Mouse (Mus musculus): Measurements from ENCODE around the gene Gm21970.

Gm21970 gene

GRCm38 (mm10) chr16:91373473-91374252, 17.9 kb upstream of the Gm21970 start:
- DNase-seq = no peak

GRCm38 (mm10) chr16:91374253-91374634, 17.3 kb upstream of the Gm21970 start:
- no peak for DNase-seq

DNA sequence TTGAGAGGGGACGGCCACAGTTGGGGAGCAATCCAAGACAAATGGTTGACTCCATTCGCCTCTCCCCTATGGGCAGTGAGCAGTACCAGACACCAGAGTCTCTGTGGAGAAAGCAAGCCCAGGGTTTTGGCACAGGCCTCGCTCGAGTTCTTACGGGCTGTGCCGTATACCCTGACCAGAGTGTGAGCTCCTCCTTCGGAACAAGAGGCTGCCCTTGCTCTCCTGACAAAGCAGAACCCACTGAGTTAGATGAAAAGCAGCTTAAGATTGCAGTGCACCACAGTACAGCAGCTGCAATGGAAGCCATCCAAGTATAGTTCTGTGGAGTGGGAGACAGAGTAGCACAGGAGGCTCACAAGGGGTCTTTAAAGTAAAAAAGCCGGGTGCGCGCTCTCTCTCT, 14.8 kb upstream of the Gm21970 start:
- DNase-seq = no peak

DNA sequence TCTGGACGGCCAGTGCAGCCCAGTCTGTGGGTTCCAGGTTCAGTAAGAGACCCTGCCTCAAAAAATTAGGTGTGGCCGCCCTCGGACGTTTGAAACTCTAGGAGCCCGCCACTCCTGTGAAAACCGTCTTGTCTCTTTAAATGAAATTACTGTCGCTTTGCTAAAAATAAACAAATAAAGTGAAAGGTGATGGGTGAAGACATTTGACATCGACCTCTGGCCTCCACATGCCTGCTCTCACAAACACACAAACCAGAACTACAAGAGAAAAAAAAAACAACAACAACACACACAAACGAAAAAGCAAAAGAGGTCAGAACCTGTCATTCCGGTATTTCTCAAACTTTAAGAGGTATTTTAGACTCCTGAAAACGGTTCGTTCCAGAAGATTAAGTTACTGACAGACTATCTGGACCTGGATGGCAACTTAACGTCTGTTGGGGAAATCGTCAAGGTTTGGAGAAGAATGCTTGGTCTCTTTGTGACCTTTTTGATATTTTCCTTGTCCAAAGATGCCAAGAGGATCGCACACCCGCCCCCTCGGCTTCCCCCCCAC, 13.0 kb upstream of the Gm21970 start:
- peak in 1 of 2 experiments; percentile 16 for DNase-seq

DNA sequence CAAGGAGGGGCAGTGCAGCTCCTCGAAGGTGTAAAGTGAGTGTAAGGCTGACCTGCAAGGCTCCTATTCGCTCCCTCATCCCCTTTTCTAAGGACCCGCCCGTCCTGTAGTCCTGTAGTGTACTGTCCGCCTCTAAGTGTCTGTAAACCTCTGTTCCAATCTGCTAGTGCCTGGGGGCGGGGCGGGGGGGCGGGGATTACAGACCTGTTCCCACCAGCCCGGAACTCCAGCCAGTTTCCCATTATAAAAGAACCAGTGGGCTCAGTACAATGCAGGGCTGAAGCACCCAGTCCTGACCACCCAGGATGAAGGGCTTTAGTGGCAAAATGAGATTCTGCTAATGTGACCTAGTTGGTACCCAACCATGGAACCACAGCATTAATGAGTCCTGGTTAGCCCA, 12.5 kb upstream of the Gm21970 start:
- peak; percentile 16 to 40 for DNase-seq

GRCm38 (mm10) chr16:91379412-91379811, 12.1 kb upstream of the Gm21970 start:
- DNase-seq = no peak

DNA sequence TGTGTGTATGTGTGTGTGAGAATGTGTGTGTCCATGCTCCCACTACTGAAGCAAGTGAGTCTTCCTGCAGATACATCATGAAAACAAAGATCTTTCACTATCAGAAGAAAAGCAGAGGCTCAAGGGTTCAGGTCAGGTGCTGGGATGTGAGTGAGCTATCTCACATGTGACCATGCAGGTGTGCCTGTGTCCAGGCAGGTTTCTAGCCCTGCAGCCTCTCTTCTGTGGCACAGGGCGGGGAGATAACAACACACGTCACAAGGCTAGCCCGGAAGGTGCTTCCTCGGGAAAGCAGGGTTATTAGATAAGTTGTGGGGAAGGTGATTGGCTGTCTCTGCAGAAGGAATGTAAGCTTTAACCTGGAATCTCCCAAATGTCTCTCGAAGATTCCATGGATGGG, 11.4 kb upstream of the Gm21970 start:
- no peak for DNase-seq

DNA sequence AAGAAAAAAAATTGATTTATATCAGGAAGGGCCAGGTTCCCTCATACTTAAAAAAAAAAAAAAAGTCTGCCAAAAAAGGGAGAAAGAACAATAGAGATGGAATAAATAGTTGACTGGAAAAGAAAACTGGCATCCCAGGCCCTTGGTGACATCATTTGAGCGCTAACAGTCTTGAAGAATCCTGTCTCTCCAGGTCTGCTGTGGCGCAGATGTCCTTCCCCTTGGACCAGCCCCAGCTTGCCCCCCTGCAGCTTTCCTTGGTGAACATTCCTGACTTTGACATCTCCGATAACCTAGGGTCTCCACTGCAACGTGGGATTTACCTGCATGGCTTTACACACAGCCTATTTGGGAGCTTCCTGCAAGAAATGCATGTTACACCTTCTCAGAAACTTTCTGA, 9.9 kb upstream of the Gm21970 start:
- DNase-seq = no peak

DNA sequence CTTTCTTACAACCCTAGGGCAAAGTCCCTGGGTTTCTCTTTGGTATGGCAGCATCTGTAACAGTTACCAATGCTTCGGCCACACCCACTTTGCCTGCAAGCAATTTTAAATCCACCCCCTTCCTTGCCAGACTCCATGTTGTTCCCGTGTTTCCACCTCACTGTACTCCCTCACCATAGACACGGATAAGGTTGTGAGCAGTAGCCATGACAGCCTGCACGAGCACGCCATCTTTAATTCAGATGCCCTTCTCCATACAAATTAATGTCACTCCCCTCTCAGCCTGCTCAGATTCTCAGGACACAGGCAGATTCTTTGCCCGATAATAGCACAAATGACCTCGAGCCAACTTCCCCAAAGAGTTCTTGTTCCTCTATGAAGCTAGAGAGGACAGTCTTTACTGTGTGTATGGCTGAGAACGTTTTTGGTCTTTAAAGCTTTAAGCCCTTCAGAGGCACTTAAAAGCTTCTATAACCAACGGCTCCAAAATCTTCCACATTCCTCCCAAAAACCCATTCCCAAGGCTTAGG, 9.2 kb upstream of the Gm21970 start:
- DNase-seq = no peak

GRCm38 (mm10) chr16:91384221-91384620, 7.3 kb upstream of the Gm21970 start:
- DNase-seq = no peak

DNA sequence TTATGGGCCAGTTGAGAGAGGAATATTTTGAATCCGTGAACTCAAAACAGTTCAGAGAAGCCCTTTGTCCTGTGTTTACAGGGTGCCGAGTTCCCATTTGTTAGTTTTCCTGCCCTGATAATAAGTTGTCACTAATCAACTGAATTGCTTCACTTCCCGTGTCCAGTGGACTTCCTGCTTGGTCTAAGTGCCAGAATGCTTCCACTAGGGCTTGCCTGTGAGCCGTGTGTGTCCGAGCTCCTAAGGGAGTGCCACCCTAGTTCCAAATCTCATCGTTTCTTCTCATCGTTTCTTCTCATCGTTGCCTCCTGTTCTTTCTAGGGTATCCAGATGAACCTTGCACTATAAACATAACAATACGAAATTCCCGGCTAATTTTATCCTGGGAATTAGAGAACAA, 5.9 kb upstream of the Gm21970 start:
- peak in 1 of 2 experiments; percentile 50 for DNase-seq

DNA sequence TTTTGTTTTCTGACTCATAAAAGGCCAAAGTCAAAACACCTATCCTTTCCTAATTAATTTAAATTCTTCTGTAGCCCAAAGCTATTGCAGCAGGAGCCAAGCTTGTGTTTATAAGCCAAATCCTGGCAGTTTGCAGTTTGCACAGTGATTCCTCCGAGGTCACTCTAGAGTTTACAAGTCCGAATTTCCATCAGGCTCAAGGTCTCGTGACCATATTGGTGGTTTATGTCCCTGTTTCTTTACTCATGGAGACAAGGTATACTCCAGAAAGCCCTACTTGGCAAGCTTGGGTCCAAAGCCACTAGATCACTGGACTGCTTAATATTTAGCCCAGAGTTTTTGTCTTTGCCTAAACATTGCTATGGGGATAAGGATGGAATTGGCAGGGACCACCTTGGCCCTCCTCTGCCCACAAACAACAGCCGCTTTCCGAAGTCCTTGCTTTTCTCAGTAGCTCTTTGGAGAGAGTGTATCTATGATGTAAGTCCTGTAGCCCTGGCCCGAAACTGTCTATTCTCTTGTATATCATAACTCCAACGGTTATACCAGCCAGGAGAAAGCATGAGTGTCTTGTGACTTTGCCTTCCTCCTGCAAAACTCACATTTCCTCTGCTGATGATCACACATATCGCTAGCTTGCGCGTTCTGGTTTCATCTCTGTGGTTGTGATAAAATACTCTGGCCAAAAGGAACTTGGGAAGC, 5.0 kb upstream of the Gm21970 start:
- no peak for DNase-seq

DNA sequence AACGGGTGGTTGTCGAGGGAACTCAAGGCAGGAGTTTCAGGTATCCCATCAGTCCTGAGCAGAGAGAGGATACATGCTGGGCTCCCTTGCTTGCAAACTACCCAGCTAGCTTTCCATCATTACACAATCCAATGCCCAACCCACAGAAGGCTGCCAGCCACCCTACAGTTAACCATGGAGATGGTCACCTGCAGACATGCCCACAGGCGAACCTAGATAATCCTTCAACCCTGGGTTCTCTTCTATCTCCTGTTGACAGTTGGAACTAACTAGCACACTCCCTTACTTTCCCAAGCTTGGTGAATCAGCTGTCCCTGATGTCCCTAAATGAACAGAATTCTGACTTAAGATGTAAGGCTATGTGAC, 4.4 kb upstream of the Gm21970 start:
- no peak for DNase-seq

GRCm38 (mm10) chr16:91390100-91390499, 1.4 kb upstream of the Gm21970 start:
- no peak for DNase-seq

DNA sequence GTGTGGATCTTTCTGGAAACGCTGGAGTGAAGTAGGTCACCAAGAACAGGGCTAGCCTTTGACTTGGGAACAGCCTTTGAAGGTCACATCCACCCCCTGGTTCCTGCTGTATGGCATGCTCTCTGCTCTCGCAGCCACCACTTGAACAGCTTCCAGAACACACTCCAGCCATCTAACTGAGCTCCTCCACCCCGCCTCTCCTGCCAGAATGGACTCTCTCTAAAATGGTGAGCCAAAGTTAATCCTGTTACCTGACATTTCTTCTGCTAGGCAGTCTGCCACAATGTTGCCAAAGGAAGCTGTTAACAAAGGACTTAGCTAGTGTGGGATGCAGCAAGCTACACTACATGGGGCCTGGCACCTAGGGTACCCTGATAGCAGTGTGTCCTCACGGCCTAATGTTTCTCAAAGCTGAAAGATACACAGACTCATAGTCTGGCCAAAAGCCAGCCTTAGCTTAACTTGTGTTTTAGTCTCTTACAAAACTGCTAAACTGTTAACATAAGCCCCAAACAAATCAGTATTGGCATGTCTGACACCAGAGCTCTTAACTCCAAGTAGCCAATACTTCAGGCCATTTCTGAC, 3.4 kb downstream of the Gm21970 start:
- DNase-seq = no peak

- DNase-seq = no peak
Observed at GRCm38 (mm10) chr16:91395633-91396392, 4.3 kb downstream of the Gm21970 start.

DNA sequence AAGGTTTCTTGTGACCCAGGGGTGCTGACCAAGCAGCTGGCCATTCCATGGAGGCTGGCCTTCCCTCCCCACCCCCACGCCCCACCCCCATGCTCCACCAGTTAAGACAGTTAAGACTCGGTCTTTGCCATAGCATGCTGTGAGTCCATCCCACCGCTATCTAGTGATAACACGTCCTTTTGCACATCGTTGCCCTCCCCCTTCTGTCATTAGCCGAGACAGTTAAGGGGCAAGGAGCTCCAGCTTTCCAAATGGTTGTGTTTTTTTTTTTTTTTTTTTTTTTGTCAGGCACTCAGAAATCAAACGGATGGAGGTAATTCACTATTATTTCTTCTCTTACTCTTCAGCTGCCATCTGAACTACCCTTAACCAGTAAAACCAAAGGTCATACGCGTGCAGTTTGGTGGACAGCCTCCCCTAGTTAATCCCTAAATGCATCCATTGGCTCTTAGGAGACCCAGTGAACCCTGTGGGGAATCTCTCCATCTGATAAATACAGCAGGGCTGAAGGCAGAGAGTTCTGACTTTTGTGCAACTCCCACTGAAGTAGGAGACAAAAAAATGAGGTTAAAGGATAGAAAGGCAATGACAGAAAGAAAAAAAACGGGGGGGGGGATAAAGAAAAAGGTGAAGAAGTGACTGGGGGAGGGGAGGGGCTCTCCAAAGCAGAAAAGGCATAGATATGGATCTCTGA, 5.5 kb downstream of the Gm21970 start:
- no peak for DNase-seq

- no peak for DNase-seq
Observed at GRCm38 (mm10) chr16:91398030-91398429, 6.5 kb downstream of the Gm21970 start.

DNA sequence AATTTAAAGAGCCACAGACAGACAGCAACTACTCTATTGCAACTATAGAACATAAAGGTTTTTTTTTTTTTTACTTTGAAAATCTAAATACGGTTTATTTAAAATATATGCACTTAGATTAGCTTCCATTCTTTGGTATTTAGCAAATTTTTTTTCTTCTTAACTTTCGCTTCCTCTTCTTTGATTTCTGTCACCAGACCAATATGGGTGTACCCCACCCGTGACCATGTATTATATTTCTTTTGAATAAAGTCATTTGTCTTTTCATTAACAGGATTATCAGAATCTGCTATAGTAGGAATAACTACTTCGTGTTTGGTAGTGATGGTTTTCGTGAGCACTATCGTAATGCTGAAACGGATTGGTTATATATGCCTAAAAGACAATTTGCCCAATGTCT, 7.4 kb downstream of the Gm21970 start:
- no peak for DNase-seq

DNA sequence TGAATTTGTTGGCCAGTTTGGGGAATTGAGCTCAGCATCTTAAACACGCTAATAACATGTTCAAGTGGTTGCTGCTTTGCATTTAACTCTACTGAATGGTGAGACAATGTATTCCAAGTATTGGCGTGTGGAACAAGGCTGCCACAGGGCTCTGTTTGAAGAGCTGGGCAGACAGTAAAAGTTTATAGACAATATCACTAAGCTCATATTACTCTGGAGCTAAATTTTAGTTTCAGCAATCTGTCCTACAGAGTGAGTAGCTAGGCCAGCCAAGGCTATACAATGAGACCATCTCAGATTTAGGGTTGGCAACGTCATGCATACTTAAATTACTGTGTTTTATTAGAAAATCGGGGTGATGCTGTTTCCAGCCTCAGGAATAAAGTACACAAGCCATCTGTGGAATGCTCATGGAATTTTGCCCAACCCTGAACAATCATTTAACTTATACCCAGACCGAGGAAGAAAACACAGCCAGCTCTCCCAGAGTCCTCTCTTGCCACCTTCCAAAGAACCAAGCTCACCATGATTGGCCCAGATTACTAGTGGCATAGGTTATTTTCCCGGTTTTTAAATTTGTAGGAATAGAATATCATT, 10.1 kb downstream of the Gm21970 start:
- DNase-seq = no peak

GRCm38 (mm10) chr16:91403784-91404183, 12.3 kb downstream of the Gm21970 start:
- no peak for DNase-seq

DNA sequence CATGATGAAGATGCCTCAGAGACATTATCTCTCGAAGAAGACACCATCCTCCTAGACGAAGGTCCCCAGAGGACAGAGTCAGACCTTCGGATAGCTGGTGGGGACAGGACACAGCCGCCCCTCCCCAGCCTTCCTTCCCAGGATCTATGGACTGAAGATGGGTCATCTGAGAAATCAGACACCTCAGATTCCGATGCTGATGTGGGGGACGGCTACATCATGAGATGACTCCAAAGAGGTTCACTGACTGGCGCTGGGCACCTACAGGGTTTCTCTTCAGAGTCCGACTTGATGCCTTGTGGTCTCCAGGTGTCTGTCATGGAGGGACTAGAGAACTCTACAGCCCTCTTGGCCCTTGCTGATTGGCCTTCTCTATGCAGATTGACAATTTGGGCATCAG, 12.7 kb downstream of the Gm21970 start:
- DNase-seq = no peak

Measured in kidney, postnatal 4 days (tissue).